Mouse (Mus musculus) Patski (cell line): ENCODE results near the gene Shbg. TPM values are rescaled to one million over a fixed set of nuclear protein-coding genes. Genes with fewer than 3 reads are reported as not detected.

Source experiments
- ATAC-seq: fragments of 100-300 bp; one replicate; pipeline ENCODE4 v1.8.0; 2021
- CTCF ChIA-PET: fragments of 350-600 bp; sonication (Branson Sonifier 250); formaldehyde crosslinking; loops from one replicate; lab custom pipeline; 2022; ENCODE audit warnings: inconsistent platforms; lab: Charles Lee
- POLR2A ChIA-PET: fragments of 350-600 bp; sonication (Branson Sonifier 250); formaldehyde crosslinking; loops from one replicate; lab custom pipeline; 2022; ENCODE audit warnings: antibody characterized with exemption, inconsistent platforms; lab: Charles Lee
- DNase-seq: peaks from one replicate; pipeline ENCODE4 v3.0.0-alpha.2; 2011; ENCODE audit warnings: low read depth, low spot score
- H3K27me3 ChIP-seq: fragments of 371-371 bp; one replicate; pipeline ENCODE4 v1.5.1; 2021
- CTCF ChIP-seq: fragments of 100-300 bp; IDR thresholded peaks from one replicate; pipeline ENCODE4 v1.5.1; 2021
- in situ Hi-C: fragments of 300-500 bp; cut with MboI; formaldehyde crosslinking; loops from 3 replicates; pipeline ENCODE4 v1.11.1; 2018; ENCODE audit warnings: low pct_unique_long_range_greater_than_20kb, mixed read lengths
- polyA plus RNA-seq: library from polyadenylated mRNA; unstranded; gene quantifications from one replicate; pipeline ENCODE4 v1.2.3, GENCODE M21; 2021

Gene Shbg
- polyA plus RNA-seq, 1 experiment from 2014 or later = not detected

GRCm38 (mm10) chr11:69601768-69602167, 15.9 kb downstream of the Shbg start:
- no peak for DNase-seq
- no peak for TF ChIP-seq CTCF
- ChIA-PET CTCF (no interaction called here), POLR2A (no interaction called here)
- peaks cover 15% of the 10 kb centered on the region for H3K27me3 ChIP-seq
- ATAC-seq = no peak
- in situ Hi-C loops = no loop called here

GRCm38 (mm10) chr11:69600098-69600497, 17.6 kb downstream of the Shbg start:
- no peak for TF ChIP-seq CTCF
- in situ Hi-C loops = no loop called here
- CTCF ChIA-PET = interaction anchor here (1.1 kb wide), 1 partner anchor 20 kb away, joined by 3 read pairs; the partner anchor contains the start of genes Trp53 and Wrap53
- H3K27me3 ChIP-seq = peaks cover 9% of the 10 kb centered on the region
- no peak for ATAC-seq
- POLR2A ChIA-PET = interaction anchor here (0.9 kb wide), 1 partner anchor 53 kb away, joined by 4 read pairs; no protein-coding TSS in a partner anchor
- DNase-seq = no peak

GRCm38 (mm10) chr11:69599436-69599835, 18.3 kb downstream of the Shbg start:
- ChIA-PET CTCF (no interaction called here), POLR2A (interaction anchor here (0.6 to 0.9 kb wide), 2 partner anchors 53 to 322 kb away, joined by 3 to 4 read pairs; no protein-coding TSS in a partner anchor)
- in situ Hi-C loops = no loop called here

GRCm38 (mm10) chr11:69594853-69595252, 22.9 kb downstream of the Shbg start:
- DNase-seq = no peak
- TF ChIP-seq CTCF = no peak
- H3K27me3 ChIP-seq = no peaks in the 10 kb centered on the region
- POLR2A ChIA-PET = no interaction called here
- in situ Hi-C loops = no loop called here
- CTCF ChIA-PET = no interaction called here
- no peak for ATAC-seq

More at GRCm38 (mm10) chr11:69599436-69599835, 18.3 kb downstream of the Shbg start:
- peaks cover 6% of the 10 kb centered on the region for H3K27me3 ChIP-seq
- ATAC-seq (no peak), DNase-seq (no peak)
- TF ChIP-seq CTCF = no peak

DNA sequence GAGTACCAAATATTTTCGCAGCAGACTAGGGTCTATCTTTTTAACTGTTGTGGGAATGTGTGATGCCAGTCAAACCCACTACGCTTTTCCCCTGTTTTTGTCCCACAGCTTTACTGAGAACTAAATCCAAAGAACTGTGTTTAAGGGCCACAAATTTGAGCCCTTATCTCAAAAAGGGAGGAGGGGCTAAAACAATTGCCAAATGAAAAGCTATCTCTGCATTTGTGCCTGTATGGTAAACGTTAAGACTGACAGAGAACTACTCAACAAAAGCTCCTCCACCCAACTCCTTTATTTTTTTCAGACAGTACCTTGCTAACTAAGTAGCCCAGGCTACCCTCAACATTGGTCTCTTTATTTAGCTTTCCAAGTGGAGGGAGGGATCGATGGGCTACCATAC, 24.9 kb downstream of the Shbg start:
- POLR2A ChIA-PET = no interaction called here
- H3K27me3 ChIP-seq = no peaks in the 10 kb centered on the region
- ATAC-seq (no peak), DNase-seq (no peak)
- in situ Hi-C loops = no loop called here
- CTCF ChIA-PET = no interaction called here
- TF ChIP-seq CTCF = no peak

DNA sequence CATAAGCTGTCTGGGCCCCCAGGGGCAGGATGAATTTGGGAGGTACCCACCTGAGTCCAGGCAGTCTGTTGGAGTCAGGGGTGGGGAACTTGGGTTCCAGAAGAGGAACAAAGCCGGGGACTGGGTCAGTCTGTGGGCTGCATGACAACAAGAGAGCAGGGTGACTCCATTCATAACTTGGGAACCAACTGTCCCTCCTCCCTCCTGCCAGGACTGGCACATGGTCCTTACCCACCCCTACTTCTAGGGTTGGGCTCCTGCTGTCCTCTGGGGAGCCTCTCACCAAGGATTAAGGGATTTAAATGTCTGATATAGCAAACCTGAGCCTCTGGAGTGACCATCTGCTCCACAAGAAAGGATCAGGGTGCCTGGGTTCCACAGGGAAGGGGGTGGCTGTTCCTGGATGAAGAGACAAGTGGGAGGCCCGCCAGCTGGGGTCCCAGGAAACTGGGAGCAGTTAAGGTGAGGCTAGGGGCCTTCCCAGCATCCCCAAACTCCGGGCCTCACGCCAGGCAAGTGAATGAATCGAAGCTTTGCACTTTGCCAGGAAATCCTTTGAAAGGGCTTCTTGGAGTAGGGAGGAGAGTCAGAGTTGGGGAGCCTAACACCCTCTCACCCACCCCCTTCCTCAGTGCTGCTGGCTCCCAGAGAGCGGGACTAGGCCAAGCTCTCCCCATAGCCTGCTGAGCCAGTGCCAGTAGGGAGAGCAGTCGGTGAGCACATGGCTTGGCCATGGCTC, 25.6 kb downstream of the Shbg start:
- no peak for TF ChIP-seq CTCF
- ChIA-PET POLR2A (no interaction called here), CTCF (no interaction called here)
- ATAC-seq (no peak), DNase-seq (no peak)
- in situ Hi-C loops = no loop called here
- no peaks in the 10 kb centered on the region for H3K27me3 ChIP-seq

DNA sequence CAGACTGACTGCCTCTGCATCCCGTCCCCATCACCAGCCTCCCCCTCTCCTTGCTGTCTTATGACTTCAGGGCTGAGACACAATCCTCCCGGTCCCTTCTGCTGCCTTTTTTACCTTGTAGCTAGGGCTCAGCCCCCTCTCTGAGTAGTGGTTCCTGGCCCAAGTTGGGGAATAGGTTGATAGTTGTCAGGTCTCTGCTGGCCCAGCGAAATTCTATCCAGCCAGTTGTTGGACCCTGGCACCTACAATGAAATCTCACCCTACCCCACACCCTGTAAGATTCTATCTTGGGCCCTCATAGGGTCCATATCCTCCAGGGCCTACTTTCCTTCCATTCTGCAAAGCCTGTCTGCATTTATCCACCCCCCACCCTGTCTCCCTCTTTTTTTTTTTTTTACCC, 26.3 kb downstream of the Shbg start:
- DNase-seq (no peak), ATAC-seq (no peak)
- ChIA-PET CTCF (no interaction called here), POLR2A (interaction anchor here (0.5 to 1.3 kb wide), 2 partner anchors 9 to 666 kb away, joined by 3 to 4 read pairs; no protein-coding TSS in a partner anchor)
- TF ChIP-seq CTCF = no peak
- in situ Hi-C loops = no loop called here
- H3K27me3 ChIP-seq = no peaks in the 10 kb centered on the region

- in situ Hi-C loops = no loop called here
- ATAC-seq = no peak
- no peak for DNase-seq
- ChIA-PET POLR2A (interaction anchor here (1.3 kb wide), 1 partner anchor 9 kb away, joined by 4 read pairs; no protein-coding TSS in a partner anchor), CTCF (no interaction called here)
- TF ChIP-seq CTCF = no peak
- no peaks in the 10 kb centered on the region for H3K27me3 ChIP-seq
Measured at GRCm38 (mm10) chr11:69590622-69591021, 27.1 kb downstream of the Shbg start.

GRCm38 (mm10) chr11:69589207-69589834, 28.4 kb downstream of the Shbg start:
- in situ Hi-C loops = no loop called here
- TF ChIP-seq CTCF = no peak
- DNase-seq = no peak
- POLR2A ChIA-PET = no interaction called here
- CTCF ChIA-PET = no interaction called here
- ATAC-seq = no peak
- H3K27me3 ChIP-seq = no peaks in the 10 kb centered on the region

GRCm38 (mm10) chr11:69585718-69586325, 31.9 kb downstream of the Shbg start:
- POLR2A ChIA-PET = interaction anchor here (0.6 kb wide), 1 partner anchor 28 kb away, joined by 5 read pairs; no protein-coding TSS in a partner anchor
- DNase-seq = no peak
- ATAC-seq = no peak
- CTCF ChIA-PET = interaction anchor here (1.0 to 2.1 kb wide), 2 partner anchors 12 to 28 kb away, joined by 3 to 7 read pairs; no protein-coding TSS in a partner anchor
- in situ Hi-C loops = no loop called here
- no peaks in the 10 kb centered on the region for H3K27me3 ChIP-seq
- no peak for TF ChIP-seq CTCF

GRCm38 (mm10) chr11:69584937-69585336, 32.8 kb downstream of the Shbg start:
- no peaks in the 10 kb centered on the region for H3K27me3 ChIP-seq
- CTCF ChIA-PET = interaction anchor here (2.1 kb wide), 1 partner anchor 29 kb away, joined by 7 read pairs; no protein-coding TSS in a partner anchor
- ATAC-seq = no peak
- TF ChIP-seq CTCF = no peak
- DNase-seq = no peak
- in situ Hi-C loops = loop anchor here (5.0 kb wide), 1 partner anchor 37 kb away; the partner anchor contains the start of gene Sat2
- POLR2A ChIA-PET = no interaction called here
